Mouse (Mus musculus) heart, postnatal 25 days (tissue): ENCODE data around the gene Masp1. TPM values are rescaled to one million over a fixed set of nuclear protein-coding genes. Genes with fewer than 3 reads are reported as not detected.
A peak's percentile ranks its signal among the peaks of the same experiment; 100 is the strongest.

ENCODE experiments used
- DNase-seq: peaks from one replicate; pipeline ENCODE4 v3.0.0; 2022; ENCODE audit warnings: low spot score
- intact Hi-C: fragments of 180-260 bp; cut with DNase I; formaldehyde crosslinking; loops from one replicate; pipeline ENCODE4 v1.15.1; 2025
- total RNA-seq, 2 experiments: library from RNA; stranded (reverse); gene quantifications; 2 replicates each; pipeline ENCODE4 v1.2.3; 2021

The Masp1 gene
- total RNA-seq, 2 experiments from 2014 or later, result 17.5 to 22.0 TPM

GRCm38 (mm10) chr16:23475651-23476050 lies 45.0 kb downstream of the Masp1 start:
- no peak for DNase-seq
- intact Hi-C loops, result no loop called here

GRCm38 (mm10) chr16:23472046-23472445 lies 48.6 kb downstream of the Masp1 start:
- intact Hi-C loops, result no loop called here
- DNase-seq, result no peak

DNA sequence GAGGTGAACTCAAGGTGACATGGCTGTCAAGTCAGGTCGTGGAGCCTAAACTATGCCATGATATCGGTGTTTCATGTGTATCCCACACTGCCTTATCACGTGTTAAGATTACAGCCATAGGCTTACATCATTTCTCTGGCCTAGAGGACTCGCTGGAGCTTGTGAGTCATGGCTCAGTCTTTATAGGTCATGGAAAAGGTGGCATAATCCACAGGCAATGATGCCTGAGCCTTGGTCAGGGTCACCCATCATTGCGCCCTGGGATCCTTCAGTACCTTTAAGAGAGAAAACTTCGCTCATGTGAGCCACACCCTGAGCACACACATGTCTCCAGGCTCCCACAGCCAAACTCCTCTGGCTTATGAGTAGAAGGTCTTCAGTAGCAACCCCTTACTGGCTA lies 49.1 kb downstream of the Masp1 start:
- no peak for DNase-seq
- intact Hi-C loops, result no loop called here

- no peak for DNase-seq
- intact Hi-C loops, result no loop called here
Measured at GRCm38 (mm10) chr16:23463671-23464347, 56.8 kb downstream of the Masp1 start.

DNA sequence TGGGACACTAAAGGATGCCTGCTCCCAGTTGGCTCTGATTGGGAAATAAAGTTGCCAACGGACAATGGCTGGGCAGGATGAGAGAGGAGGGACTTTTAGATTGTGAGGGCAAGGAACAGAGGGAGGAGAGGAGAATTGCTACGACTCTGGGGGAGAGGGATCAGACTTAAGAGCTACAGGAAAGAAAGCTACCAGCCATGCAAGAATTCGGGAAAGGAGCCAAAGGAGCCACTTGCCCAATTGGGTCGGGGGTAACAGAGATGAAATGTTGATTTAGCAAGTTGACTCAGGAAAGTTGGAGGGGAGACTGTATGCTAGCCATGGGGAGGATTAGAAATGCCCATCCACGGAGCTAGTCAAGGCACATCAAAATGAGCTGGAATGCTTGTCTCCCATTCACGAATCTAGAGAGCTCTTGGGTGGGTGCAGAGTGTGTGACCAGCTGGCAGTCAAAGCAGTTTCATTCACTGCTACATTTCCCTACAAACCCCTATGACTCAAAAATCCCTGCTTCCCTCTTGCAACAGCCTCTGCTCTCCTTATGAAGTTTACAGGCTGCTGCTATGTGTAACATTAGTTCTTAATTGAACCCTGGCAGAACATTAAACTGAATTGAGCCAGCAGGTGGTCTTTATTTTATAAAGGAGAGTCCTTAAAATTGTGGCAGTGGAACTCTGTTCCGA lies 61.6 kb downstream of the Masp1 start:
- intact Hi-C loops, result no loop called here
- no peak for DNase-seq

DNA sequence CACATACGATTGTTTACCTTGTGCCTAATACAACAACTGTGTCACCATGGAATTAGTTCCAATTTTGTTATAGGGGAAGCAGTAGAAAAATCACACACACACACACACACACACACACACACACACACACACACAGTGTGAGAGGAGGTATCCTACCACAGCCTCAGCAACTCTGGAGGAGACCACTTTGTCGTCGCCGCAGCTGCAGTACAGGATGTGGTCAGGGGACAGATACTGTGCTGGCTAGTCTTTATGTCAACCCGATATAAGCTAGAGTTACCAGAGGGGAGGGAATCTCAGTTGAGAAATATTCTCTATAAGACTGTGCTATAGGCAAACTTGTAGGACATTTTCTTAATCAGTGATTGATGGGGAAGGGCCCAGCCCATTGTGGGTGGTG lies 63.3 kb downstream of the Masp1 start:
- intact Hi-C loops, result no loop called here
- DNase-seq, result no peak

GRCm38 (mm10) chr16:23456534-23456933 lies 64.1 kb downstream of the Masp1 start:
- intact Hi-C loops, result no loop called here
- DNase-seq, result peak; percentile 20

GRCm38 (mm10) chr16:23454376-23454775 lies 66.2 kb downstream of the Masp1 start:
- no peak for DNase-seq
- intact Hi-C loops, result no loop called here

DNA sequence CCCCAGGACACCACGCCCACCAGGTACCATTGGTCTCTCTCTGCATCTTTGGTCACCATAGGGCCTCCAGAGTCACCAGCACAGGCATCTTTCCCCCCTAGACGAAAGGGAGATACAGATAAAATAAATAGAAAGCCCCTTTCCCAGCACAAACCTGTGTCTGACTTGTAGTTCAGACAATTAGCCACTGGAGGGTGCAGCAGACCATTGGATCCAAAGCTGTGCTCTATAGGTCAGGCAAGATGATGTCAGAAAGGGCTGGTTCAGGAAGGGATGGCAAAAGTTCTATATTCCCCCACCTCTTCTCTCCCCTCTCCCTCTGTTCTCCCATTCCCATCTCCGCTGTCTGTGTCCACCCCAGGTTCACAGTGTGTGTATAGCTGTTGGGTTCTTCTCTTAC lies 68.1 kb downstream of the Masp1 start:
- DNase-seq, result no peak
- intact Hi-C loops, result loop anchor here (1.0 to 2.0 kb wide), 3 partner anchors 98 to 500 kb away; no protein-coding TSS in a partner anchor

DNA sequence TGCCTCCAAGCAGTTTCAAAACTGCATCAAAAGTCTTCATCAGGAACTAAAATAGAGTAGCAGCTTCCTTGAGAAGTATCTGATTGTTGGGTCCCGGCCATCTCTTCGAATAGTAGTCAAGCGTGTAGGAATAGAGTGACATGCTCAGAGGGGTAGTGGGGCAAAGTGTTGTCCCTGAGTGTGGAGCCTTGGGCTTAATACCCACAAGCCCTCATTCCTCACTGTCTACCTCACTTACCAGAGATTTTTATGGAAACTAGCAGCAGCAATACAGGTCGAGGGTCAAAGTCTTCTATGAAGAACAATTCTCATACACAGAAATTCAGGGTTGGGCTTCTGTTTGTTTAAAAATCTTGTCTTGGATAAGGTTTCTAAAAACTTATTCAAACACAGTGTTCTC lies 69.8 kb downstream of the Masp1 start:
- intact Hi-C loops, result no loop called here
- no peak for DNase-seq

- intact Hi-C loops, result no loop called here
- no peak for DNase-seq
Measured at GRCm38 (mm10) chr16:23449946-23450345, 70.7 kb downstream of the Masp1 start.

DNA sequence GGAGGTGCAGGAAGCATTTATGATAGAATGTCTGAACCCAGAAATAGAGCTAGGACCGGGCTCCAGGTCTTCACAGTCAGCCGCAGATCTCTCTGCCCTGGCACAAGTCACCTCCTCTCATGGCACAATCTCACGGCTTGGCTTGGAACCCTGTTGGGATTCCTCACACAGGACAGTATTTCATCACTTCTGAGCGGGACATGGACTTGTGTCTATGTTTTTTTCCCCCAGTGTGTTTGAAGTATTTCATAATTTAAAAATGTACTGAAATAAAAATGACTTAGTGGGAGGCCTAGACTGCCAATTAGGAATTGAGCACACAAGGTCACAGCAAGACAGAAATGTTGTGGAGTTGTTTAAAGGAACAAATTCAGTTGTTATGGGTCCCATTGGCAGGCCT lies 76.4 kb downstream of the Masp1 start:
- intact Hi-C loops, result no loop called here
- DNase-seq, result no peak

DNA sequence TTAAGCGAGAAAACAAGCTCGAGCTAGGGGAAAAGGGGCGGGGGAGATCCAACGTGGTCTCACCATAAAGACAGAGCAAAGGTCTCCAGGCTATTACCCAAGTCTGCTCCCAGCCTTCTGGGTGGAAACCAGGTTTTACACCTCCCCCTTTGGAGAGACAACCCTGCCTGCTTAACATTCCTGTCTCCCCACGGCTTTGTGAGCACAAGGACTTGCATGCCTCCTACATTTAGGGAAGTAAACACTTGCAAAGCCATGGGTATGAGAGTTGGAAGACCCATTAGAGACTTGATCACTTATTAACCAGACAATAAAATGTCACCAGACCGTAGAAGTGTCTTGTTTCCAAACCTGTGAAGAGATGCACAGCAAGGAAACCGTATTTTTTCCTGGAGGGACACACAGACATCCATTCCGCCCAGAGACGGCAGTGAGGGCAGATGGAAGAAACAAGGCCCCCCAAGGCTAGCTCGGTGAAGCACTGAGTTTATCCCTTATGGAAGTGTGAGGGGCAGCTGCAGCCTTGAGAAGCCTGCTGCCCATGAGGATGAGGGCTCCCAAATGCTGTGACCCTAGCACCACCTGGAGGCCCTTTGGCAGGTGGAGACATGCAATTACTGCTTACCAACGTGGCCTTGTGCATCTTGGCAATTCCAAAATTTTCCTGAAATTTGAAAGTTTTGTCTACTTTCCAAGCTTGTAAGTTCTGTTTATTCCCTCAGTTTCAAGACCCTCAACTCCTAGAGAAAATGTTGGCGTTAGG lies 83.0 kb downstream of the Masp1 start:
- intact Hi-C loops, result no loop called here
- DNase-seq, result no peak

DNA sequence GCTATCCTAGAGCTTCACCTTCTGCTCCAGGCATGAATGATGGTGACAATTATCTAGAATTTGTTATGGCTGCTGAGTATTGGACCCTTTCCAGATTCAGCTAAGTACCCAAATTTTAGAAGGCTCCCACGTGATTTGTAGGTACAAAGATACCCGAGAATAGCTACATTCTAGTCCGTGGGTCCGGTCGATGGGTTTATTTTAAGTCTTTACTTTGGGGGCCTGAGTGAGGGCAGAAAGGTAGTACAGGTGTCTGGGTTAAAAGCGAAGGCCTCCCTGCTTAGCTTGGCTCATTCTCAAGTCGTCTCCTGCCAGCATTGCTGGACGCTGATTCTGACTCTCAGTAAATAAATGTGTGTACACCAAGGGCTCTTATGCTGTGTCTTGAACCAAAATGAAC lies 90.6 kb downstream of the Masp1 start:
- intact Hi-C loops, result no loop called here
- DNase-seq, result no peak

DNA sequence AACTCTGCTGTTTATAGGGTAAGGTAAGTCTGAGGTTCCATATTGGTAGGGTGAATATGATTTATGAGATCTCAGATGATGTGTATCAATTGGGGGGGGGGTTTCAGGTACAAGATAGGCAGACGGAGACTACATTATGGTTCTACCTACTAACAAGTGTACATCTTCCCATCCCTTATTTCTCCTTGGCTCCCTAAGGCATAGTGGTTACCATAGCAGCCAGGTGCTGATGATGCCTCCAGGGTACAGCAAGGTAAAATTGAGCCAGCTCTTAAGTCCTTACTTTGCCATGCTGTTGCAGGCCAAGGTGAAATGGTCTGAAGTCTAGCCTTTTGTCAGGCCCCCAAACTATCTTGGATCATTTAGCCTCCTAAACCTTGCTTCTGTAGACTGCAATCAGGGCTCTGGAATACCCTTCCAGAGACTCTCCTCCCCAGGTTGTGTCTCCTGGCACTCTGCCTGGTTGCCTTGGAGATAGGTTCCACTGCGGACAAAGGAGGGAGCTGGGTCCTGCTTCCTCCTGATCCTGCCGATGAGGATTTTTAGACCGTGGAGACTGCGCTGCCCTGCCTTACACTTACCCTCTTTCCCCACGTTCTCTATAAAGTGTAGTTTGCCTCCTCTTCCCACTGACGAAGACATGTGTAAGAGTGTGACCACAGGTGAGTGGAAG lies 91.8 kb downstream of the Masp1 start, which contains the start of gene Rtp1:
TSS of gene Rtp1 (plus strand) at position 487 of the 673 bp plus-strand sequence.
- DNase-seq, result no peak
- intact Hi-C loops, result no loop called here

DNA sequence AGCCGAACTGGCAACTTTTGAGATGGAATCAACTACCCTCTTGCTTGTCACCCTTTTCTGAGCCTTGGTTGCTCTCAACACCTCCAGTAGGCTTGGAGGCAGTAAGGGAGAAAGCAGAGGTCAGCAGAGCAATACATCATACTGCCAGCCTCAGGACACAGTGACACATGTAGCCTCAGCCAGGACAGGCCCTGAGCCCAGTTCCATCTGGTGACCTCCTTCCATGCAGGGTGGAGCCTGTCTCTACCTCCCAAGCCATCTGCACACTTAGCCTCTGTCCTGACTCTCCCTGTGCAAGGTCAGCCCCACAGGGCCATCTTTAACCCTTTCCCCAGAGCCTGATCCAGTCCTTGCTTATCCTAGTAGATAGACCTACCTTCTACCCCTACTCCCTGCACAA lies 92.9 kb downstream of the Masp1 start:
- no peak for DNase-seq
- intact Hi-C loops, result no loop called here

DNA sequence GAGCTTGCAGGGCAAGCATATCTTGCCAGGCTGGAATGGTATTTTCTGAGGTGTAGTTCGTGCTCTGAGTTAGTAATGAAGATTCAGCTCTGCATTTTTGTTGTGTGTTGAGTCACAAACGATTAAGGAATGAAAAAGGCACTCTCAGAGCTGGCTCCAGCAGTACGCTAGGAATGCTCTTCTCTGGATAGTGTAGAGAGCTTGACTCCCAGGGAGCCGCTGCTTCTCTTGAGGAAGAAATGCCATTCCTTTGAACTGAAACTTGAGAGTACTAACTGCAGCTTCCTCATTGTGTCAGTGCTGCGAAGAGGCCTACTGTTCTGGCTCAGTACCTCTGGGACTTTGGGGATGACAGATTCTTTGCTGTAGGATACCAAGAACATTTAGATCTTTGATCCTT lies 96.8 kb downstream of the Masp1 start:
- intact Hi-C loops, result no loop called here
- no peak for DNase-seq

DNA sequence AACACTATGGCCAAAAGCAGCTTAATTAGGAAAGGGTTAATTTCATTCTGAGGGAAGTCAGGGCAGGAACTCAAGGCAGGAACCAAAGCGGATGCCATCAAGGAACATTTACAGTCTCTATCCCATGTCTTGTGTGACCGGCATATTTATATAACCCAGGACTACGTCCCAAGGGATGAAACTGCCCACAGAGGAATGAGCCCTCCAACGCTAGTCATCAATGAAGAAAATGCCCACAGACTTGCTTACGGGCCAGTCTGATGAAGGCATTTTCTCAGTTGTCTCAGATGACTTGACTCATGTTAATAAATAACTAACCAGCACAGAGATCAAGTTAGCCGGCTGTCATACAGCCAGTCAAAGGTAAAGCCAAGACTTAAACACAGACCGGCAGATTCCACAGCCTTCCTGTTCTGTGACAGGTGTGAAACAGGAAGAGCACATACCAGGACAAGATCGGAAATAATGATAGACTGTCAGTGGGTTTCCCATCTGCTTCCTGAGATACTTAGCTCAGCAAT lies 101.0 kb downstream of the Masp1 start:
- intact Hi-C loops, result no loop called here
- DNase-seq, result no peak

DNA sequence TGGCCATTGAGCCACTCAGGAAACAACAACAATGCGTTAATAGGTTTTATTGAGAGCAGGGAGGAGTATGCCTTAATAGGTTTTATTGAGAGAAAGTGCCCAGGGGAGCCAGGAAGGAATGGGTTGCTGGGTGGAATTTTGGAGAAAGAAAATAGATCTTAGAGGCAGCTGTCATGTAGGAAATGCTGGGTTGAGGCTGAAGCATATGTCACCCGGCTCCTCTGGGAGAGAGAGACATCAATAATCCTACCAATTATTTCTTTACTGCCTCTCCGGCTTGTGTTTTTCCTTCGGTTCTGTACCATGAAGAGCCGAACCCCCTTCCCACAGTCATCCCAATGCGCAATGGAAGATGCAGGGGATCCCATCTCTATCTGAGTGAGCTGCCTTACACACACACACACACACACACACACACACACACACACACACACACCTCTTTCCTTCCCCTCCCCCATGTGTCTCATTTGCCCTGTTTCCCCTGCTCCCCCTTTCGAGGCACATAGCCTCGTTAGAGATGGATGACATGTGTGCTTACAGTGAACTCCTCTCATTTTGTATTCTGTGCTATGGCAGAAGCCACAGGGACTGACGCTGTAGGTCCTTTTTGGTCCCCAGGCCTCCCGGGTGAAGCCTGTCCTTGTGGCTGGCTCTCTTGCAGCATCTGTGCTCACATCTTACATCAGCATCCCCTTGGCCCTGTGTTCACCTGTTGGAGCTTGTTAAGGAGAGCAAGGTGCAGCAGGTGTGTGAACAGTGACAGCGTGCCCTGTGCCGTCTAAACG lies 103.0 kb downstream of the Masp1 start:
- intact Hi-C loops, result no loop called here
- DNase-seq, result no peak
